Mouse (Mus musculus) heart, adult 2 months (tissue): ENCODE measurements around the gene Cfap100.

Experiments used
- CTCF ChIP-seq: fragments of 200-600 bp; IDR thresholded peaks from 2 replicates; pipeline ENCODE4 v1.8.1; 2022; ENCODE audit warnings: antibody characterized with exemption, mild to moderate bottlenecking, moderate library complexity
- EP300 ChIP-seq: fragments of 200-500 bp; IDR thresholded peaks from 2 replicates; pipeline ENCODE4 v1.6.1; 2011; ENCODE audit warnings: low read depth, low read length, control low read depth; ENCODE audit not compliant: insufficient read depth
- POLR2A ChIP-seq: fragments of 200-500 bp; IDR thresholded peaks from 2 replicates; pipeline ENCODE4 v1.6.1; 2011; ENCODE audit warnings: mild to moderate bottlenecking, low read depth, low read length, control low read depth; ENCODE audit not compliant: insufficient read depth

GRCm38 (mm10) chr6:90429911-90430310, 1.3 kb upstream of the Cfap100 start:
- TF ChIP-seq CTCF, result no peak
- TF ChIP-seq POLR2A, result no peak
- no peak for TF ChIP-seq EP300
